Mouse (Mus musculus): ENCODE measurements around the gene Fam19a3. TPM values are rescaled to one million over a fixed set of nuclear protein-coding genes. Genes with fewer than 3 reads are reported as not detected.

Fam19a3 gene
- polyA plus RNA-seq, 1 experiment from 2014 or later: 0.07 TPM

Other genes starting within 250 kb of the Fam19a3 start
- 10.0 and 12.3 TPM in 2 replicates for gene Slc16a1, start 143.2 kb downstream of the Fam19a3 start, polyA plus RNA-seq (2014; fragmentation: Nextera tagmentation; extraction: Ambion mirVana)
- gene Ppm1j, start 784 bp downstream of the Fam19a3 start, polyA plus RNA-seq (2014; fragmentation: Nextera tagmentation; extraction: Ambion mirVana): 0.59 and 1.3 TPM in 2 replicates
- gene Rhoc, start 6.5 kb upstream of the Fam19a3 start, polyA plus RNA-seq (2014; fragmentation: Nextera tagmentation; extraction: Ambion mirVana): 57.7 and 59.6 TPM in 2 replicates
- gene Mov10, start 36.7 kb upstream of the Fam19a3 start, polyA plus RNA-seq (2014; fragmentation: Nextera tagmentation; extraction: Ambion mirVana): 6.8 and 7.8 TPM in 2 replicates
- 34.5 and 35.9 TPM in 2 replicates for gene St7l, start 82.2 kb upstream of the Fam19a3 start, polyA plus RNA-seq (2014; fragmentation: Nextera tagmentation; extraction: Ambion mirVana)
- gene Capza1, start 82.7 kb upstream of the Fam19a3 start, polyA plus RNA-seq (2014; fragmentation: Nextera tagmentation; extraction: Ambion mirVana): 166 and 182 TPM in 2 replicates
- 0.82 and 1.2 TPM in 2 replicates for gene Wnt2b, start 180.1 kb upstream of the Fam19a3 start, polyA plus RNA-seq (2014; fragmentation: Nextera tagmentation; extraction: Ambion mirVana)